Mouse (Mus musculus): ENCODE results near the gene Grap2. TPM values are rescaled to one million over a fixed set of nuclear protein-coding genes. Genes with fewer than 3 reads are reported as not detected.

The Grap2 gene
- polyA plus RNA-seq, 1 experiment: not detected

- no peak for TF ChIP-seq REST (IDR thresholded peaks at IDR 0.05; ENCODE audit: insufficient read depth, insufficient read length)
- no peak for TF ChIP-seq E2F4 (IDR thresholded peaks at IDR 0.05; ENCODE audit: insufficient read depth)
- no peak for TF ChIP-seq TCF3 (IDR thresholded peaks at IDR 0.05; ENCODE audit: insufficient read length, low read depth)
- no peak for TF ChIP-seq MYOD1 (IDR thresholded peaks at IDR 0.05; ENCODE audit: control insufficient read depth in 1 of 3, insufficient read length in 2 of 3, low read depth in 2 of 3)
- no peak for TF ChIP-seq USF1 (IDR thresholded peaks at IDR 0.05; ENCODE audit: low read depth)
Measured at GRCm38 (mm10) chr15:80602487-80602886, 30.1 kb downstream of the Grap2 start.

GRCm38 (mm10) chr15:80604026-80604425 lies 31.6 kb downstream of the Grap2 start:
- Histone ChIP-seq H3ac (ENCODE audit: control insufficient read depth, insufficient read length) (no peak overlapping the region), H3K27me3 (ENCODE audit: control insufficient read depth, insufficient read depth, insufficient read length) (peaks cover 44% of the 10 kb centered on the region), H3K4me3 (no peak overlapping the region), H3K79me2 (ENCODE audit: control insufficient read depth, insufficient read depth) (no peaks in the 10 kb centered on the region), H3K36me3 (ENCODE audit: control insufficient read depth, insufficient read depth) (no peaks in the 10 kb centered on the region), H3K4me2 (ENCODE audit: low read depth) (no peak overlapping the region)
- no peak for TF ChIP-seq TCF12 (IDR thresholded peaks at IDR 0.05; ENCODE audit: insufficient read depth, poor library complexity, severe bottlenecking)
- no peak for TF ChIP-seq REST (IDR thresholded peaks at IDR 0.05; ENCODE audit: insufficient read depth, insufficient read length)
- TF ChIP-seq SRF (IDR thresholded peaks at IDR 0.05; ENCODE audit: control insufficient read depth, insufficient read length, low read depth): no peak

More at GRCm38 (mm10) chr15:80602487-80602886, 30.1 kb downstream of the Grap2 start:
- Histone ChIP-seq H3K79me2 (ENCODE audit: control insufficient read depth, insufficient read depth) (no peaks in the 10 kb centered on the region), H3K27me3 (ENCODE audit: control insufficient read depth, insufficient read depth, insufficient read length) (peaks cover 39% of the 10 kb centered on the region), H3ac (ENCODE audit: control insufficient read depth, insufficient read length) (no peak overlapping the region), H3K4me3 (no peak overlapping the region), H3K4me2 (ENCODE audit: low read depth) (no peak overlapping the region), H3K36me3 (ENCODE audit: control insufficient read depth, insufficient read depth) (no peaks in the 10 kb centered on the region)

- peaks cover 24% of the 10 kb centered on the region for H3K27me3 ChIP-seq (ENCODE audit: control insufficient read depth, insufficient read depth, insufficient read length)
- TF ChIP-seq SRF (IDR thresholded peaks at IDR 0.05; ENCODE audit: control insufficient read depth, insufficient read length, low read depth) (no peak), E2F4 (IDR thresholded peaks at IDR 0.05; ENCODE audit: insufficient read depth) (no peak), USF1 (IDR thresholded peaks at IDR 0.05; ENCODE audit: low read depth) (no peak), MYOD1 (IDR thresholded peaks at IDR 0.05; ENCODE audit: control insufficient read depth in 1 of 3, insufficient read length in 2 of 3, low read depth in 2 of 3) (no peak), MYOG (IDR thresholded peaks at IDR 0.05; ENCODE audit: control insufficient read depth in 1 of 3, insufficient read depth in 1 of 3, insufficient read length in 2 of 3, low read depth in 2 of 3) (no peak), CEBPB (IDR thresholded peaks at IDR 0.05; ENCODE audit: insufficient read depth, poor library complexity, severe bottlenecking) (no peak), POLR2AphosphoS2 (IDR thresholded peaks at IDR 0.05; ENCODE audit: insufficient read length, low read depth) (no peak), MAX (IDR thresholded peaks at IDR 0.05; ENCODE audit: low read depth) (no peak), TCF12 (IDR thresholded peaks at IDR 0.05; ENCODE audit: insufficient read depth, poor library complexity, severe bottlenecking) (no peak), POLR2A (IDR thresholded peaks at IDR 0.05; ENCODE audit: insufficient read length, low read depth) (no peak), REST (IDR thresholded peaks at IDR 0.05; ENCODE audit: insufficient read depth, insufficient read length) (no peak), TCF3 (IDR thresholded peaks at IDR 0.05; ENCODE audit: insufficient read length, low read depth) (no peak)
- H3K4me2 ChIP-seq (ENCODE audit: low read depth): no peak overlapping the region
Measured at GRCm38 (mm10) chr15:80607970-80608369, 35.6 kb downstream of the Grap2 start.

GRCm38 (mm10) chr15:80610335-80610734 lies 37.9 kb downstream of the Grap2 start:
- no peak overlapping the region for H3ac ChIP-seq (ENCODE audit: control insufficient read depth, insufficient read length)
- TF ChIP-seq SRF (IDR thresholded peaks at IDR 0.05; ENCODE audit: control insufficient read depth, insufficient read length, low read depth) (no peak), POLR2AphosphoS2 (IDR thresholded peaks at IDR 0.05; ENCODE audit: insufficient read length, low read depth) (no peak), REST (IDR thresholded peaks at IDR 0.05; ENCODE audit: insufficient read depth, insufficient read length) (no peak), USF1 (IDR thresholded peaks at IDR 0.05; ENCODE audit: low read depth) (no peak), TCF12 (IDR thresholded peaks at IDR 0.05; ENCODE audit: insufficient read depth, poor library complexity, severe bottlenecking) (no peak)
- peaks cover 28% of the 10 kb centered on the region for H3K27me3 ChIP-seq (ENCODE audit: control insufficient read depth, insufficient read depth, insufficient read length)
- H3K79me2 ChIP-seq (ENCODE audit: control insufficient read depth, insufficient read depth): no peaks in the 10 kb centered on the region
- H3K4me3 ChIP-seq: no peak overlapping the region
- H3K36me3 ChIP-seq (ENCODE audit: control insufficient read depth, insufficient read depth): no peaks in the 10 kb centered on the region
- no peak overlapping the region for H3K4me2 ChIP-seq (ENCODE audit: low read depth)

More at GRCm38 (mm10) chr15:80607970-80608369, 35.6 kb downstream of the Grap2 start:
- H3K79me2 ChIP-seq (ENCODE audit: control insufficient read depth, insufficient read depth): no peaks in the 10 kb centered on the region
- no peaks in the 10 kb centered on the region for H3K36me3 ChIP-seq (ENCODE audit: control insufficient read depth, insufficient read depth)
- no peak overlapping the region for H3ac ChIP-seq (ENCODE audit: control insufficient read depth, insufficient read length)
- no peak overlapping the region for H3K4me3 ChIP-seq

GRCm38 (mm10) chr15:80611478-80611877 lies 39.1 kb downstream of the Grap2 start:
- Histone ChIP-seq H3K27me3 (ENCODE audit: control insufficient read depth, insufficient read depth, insufficient read length) (peaks cover 30% of the 10 kb centered on the region), H3K36me3 (ENCODE audit: control insufficient read depth, insufficient read depth) (no peaks in the 10 kb centered on the region), H3K79me2 (ENCODE audit: control insufficient read depth, insufficient read depth) (no peaks in the 10 kb centered on the region), H3ac (ENCODE audit: control insufficient read depth, insufficient read length) (no peak overlapping the region), H3K4me3 (no peak overlapping the region), H3K4me2 (ENCODE audit: low read depth) (no peak overlapping the region)
- TF ChIP-seq MAX (IDR thresholded peaks at IDR 0.05; ENCODE audit: low read depth) (no peak), POLR2A (IDR thresholded peaks at IDR 0.05; ENCODE audit: insufficient read length, low read depth) (no peak), TCF3 (IDR thresholded peaks at IDR 0.05; ENCODE audit: insufficient read length, low read depth) (no peak), POLR2AphosphoS2 (IDR thresholded peaks at IDR 0.05; ENCODE audit: insufficient read length, low read depth) (no peak), TCF12 (IDR thresholded peaks at IDR 0.05; ENCODE audit: insufficient read depth, poor library complexity, severe bottlenecking) (no peak), MYOG (IDR thresholded peaks at IDR 0.05; ENCODE audit: control insufficient read depth in 1 of 3, insufficient read depth in 1 of 3, insufficient read length in 2 of 3, low read depth in 2 of 3) (no peak), REST (IDR thresholded peaks at IDR 0.05; ENCODE audit: insufficient read depth, insufficient read length) (no peak), SRF (IDR thresholded peaks at IDR 0.05; ENCODE audit: control insufficient read depth, insufficient read length, low read depth) (no peak), MYOD1 (IDR thresholded peaks at IDR 0.05; ENCODE audit: control insufficient read depth in 1 of 3, insufficient read length in 2 of 3, low read depth in 2 of 3) (no peak), E2F4 (IDR thresholded peaks at IDR 0.05; ENCODE audit: insufficient read depth) (no peak), CEBPB (IDR thresholded peaks at IDR 0.05; ENCODE audit: insufficient read depth, poor library complexity, severe bottlenecking) (no peak)

Measured in myocyte (in vitro differentiated cells).